Mouse (Mus musculus) lung, adult 18-20 months (tissue): ENCODE results near the gene Ppcdc.
A peak's percentile ranks its signal among the peaks of the same experiment; 100 is the strongest.

Experiments used
- DNase-seq, 2 experiments: peaks; one replicate each; pipeline ENCODE4 v3.0.0; 2022; ENCODE audit warnings: mixed read lengths in 2 of 2

Gene Ppcdc

GRCm38 (mm10) chr9:57354377-57355183 lies 85.3 kb downstream of the Ppcdc start:
- no peak for DNase-seq

DNA sequence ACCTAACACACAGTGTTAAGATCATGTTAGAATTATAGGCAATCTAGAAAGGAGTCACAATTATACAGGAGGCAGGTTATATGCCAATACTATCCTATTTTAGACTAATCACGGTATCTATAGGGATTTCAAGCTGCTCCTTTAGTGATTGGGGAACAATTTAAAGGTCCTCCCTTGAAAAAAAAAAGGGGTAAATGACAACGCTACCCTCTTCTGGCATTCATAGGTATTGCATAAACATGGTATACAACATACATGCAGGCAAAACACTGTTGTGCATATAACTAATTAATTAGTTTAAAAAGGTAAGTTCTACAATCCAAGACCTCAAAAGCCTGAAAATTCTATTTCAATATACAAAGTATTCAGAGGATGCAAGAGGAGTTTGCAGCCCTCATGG lies 88.6 kb downstream of the Ppcdc start:
- no peak for DNase-seq

DNA sequence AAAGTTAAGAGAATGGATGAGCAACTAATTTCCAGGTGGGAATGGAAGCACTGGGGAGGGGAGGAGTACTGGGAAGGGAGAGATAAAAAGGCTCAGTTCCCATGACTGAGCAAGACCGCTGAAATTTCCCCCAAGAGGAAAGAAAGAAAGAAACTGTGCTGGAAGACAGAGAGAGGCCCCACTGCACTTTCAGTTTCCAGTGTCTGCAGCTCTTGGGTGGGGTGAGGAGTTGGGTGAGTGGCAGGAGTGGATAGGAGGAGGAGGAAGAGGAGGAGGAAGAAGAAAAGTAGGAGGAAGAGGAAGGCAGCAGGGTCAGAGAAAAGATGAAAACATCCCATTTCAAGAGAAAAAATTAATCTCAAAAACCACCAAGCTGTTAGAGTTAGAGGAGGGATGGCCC lies 94.0 kb downstream of the Ppcdc start:
- no peak for DNase-seq

DNA sequence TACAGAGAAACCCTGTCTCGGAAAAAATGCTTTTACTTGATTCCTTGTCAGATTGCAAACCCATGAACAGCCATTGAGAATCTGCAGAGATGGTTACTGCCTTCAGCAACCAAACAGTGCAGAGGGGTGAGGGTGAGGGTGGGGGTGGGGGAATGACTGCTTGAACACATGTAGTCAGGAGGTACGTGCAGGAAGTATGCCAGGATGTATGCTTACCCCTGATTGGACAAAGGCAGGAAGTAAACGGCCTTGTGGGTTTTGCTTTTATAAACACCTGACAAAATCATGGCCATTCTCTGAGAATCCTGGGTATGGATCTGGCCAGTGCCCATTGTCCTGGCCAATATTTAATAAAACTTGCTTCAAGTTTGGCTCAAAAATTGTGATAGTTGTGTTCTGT lies 96.2 kb downstream of the Ppcdc start:
- DNase-seq: no peak

- no peak for DNase-seq
Measured at GRCm38 (mm10) chr9:57342906-57343474, 96.9 kb downstream of the Ppcdc start.

DNA sequence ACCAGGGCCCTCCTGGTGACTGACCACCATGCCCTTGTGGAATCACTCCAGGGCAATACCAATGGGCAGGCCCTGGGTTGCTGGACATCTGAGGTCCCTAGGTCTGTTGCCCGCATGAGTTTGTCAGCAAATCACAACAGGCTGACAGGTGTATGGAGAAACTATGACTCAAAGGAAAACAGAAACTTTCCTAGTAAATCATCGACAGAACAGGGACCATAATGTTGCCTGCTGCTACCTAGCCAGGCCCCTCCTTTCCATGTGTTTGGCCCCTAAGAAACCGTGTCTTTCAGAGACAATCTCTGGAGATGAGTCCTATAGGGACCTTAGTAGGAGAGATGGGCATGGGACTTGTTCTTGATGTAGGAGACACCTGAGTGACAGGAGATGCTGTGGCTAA lies 97.7 kb downstream of the Ppcdc start:
- DNase-seq: no peak

GRCm38 (mm10) chr9:57340361-57340760 lies 99.6 kb downstream of the Ppcdc start:
- no peak for DNase-seq

DNA sequence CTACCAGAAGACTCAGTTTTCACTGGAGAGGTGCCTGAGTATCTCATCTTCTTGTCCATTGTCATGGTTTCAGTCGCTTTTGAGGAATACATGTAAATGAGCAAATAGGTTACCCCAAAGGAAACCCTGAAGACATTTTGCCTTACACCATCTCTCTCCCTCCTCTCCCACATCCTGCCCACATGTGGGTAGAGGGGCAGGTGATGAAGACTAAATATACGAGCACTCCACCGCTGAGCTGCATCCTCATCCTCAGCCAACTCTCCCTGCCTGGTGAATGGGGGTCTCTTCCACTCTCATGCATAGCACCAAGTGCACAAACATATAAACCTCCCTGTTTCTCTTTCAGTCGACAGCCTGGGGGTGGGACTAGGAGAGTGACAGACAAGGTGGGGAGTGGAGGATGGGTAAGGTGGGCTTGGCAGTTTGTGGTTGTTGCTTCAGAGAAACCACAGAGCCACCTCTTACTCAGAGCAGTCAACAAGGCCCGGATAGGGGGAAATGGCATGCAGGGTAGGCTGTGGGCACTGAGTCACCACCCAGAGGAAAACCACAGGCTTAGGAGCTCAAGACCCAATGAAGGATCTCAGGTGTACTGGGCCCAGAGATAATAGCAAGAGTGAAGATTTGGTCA lies 100.2 kb downstream of the Ppcdc start:
- DNase-seq: peak in 1 of 2 experiments; percentile 7

DNA sequence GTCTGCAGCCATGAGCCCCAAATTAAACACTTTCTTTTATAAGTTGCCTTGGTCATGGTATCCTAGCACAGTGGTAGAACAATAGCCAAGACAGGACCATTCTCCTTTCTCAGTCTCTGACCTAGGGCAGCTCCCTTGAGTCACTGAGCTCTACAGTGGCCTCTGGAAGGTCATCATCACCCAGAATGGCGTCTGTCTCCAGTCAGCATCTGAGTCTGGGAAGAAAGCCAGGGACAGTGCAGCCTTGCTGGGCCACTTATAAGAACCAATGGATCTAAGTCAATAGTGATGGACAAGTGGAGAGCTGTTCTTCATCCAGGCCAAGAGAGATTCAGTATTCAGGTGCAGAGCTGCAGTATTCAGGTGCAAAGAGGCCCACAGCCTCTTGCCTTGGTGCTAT lies 101.2 kb downstream of the Ppcdc start:
- DNase-seq: no peak
